Mouse (Mus musculus) liver, embryonic 14.5 days (tissue): ENCODE results near the gene St6galnac3. TPM values are rescaled to one million over a fixed set of nuclear protein-coding genes. Genes with fewer than 3 reads are reported as not detected.
A peak's percentile ranks its signal among the peaks of the same experiment; 100 is the strongest.

ENCODE experiments used
- ATAC-seq: fragments of 200-750 bp; cut with Nextera tagmentation; 2 replicates; pipeline ENCODE4 v1.8.0; 2017; ENCODE audit warnings: moderate number of reproducible peaks, mild to moderate bottlenecking, moderate library complexity; ENCODE audit not compliant: insufficient read depth
- DNase-seq, 3 experiments: peaks; one replicate each; pipeline ENCODE4 v3.0.0-alpha.2; 2012 to 2013; ENCODE audit warnings: low read depth in 3 of 3, low spot score in 3 of 3
- H3K27ac ChIP-seq: fragments of 300-500 bp; sonication (generic); 2 replicates; pipeline ENCODE4 v1.5.1; 2014; ENCODE audit warnings: moderate library complexity, mild to moderate bottlenecking, control low read depth, inconsistent platforms
- H3K27me3 ChIP-seq: fragments of 300-500 bp; sonication (generic); 2 replicates; pipeline ENCODE4 v1.6.1; 2014; ENCODE audit warnings: mild to moderate bottlenecking, low read length, moderate library complexity; ENCODE audit not compliant: control insufficient read depth, insufficient read depth
- H3K36me3 ChIP-seq: fragments of 300-500 bp; sonication (generic); replicated peaks from 2 replicates; pipeline ENCODE4 v1.6.1; 2014; ENCODE audit warnings: low read depth; ENCODE audit not compliant: control insufficient read depth, insufficient read depth
- H3K4me1 ChIP-seq, 2 experiments: fragments of 200-500 bp in 1 of 2; fragments of 300-500 bp in 1 of 2; sonication (generic) in 1 of 2; replicated peaks; 2 replicates each; pipeline ENCODE4 v1.6.1; 2012 to 2014; ENCODE audit warnings: antibody characterized with exemption in 1 of 2, inconsistent platforms in 1 of 2, low read length in 1 of 2; ENCODE audit not compliant: control insufficient read depth in 2 of 2, insufficient read depth in 2 of 2
- H3K4me2 ChIP-seq: fragments of 300-500 bp; sonication (generic); 2 replicates; pipeline ENCODE4 v1.6.1; 2014; ENCODE audit warnings: low read depth, mild to moderate bottlenecking, control low read depth, moderate library complexity
- H3K4me3 ChIP-seq, 2 experiments: fragments of 200-500 bp in 1 of 2; fragments of 300-500 bp in 1 of 2; sonication (generic) in 1 of 2; 2 replicates each; pipeline ENCODE4 v1.5.1; 2012 to 2014; ENCODE audit warnings: low read depth in 2 of 2, low read length in 2 of 2, mild to moderate bottlenecking in 2 of 2, control low read depth in 1 of 2, inconsistent platforms in 1 of 2, moderate library complexity in 1 of 2; ENCODE audit not compliant: insufficient read depth in 1 of 2
- H3K9ac ChIP-seq: fragments of 300-500 bp; sonication (generic); replicated peaks from 2 replicates; pipeline ENCODE4 v1.6.1; 2014; ENCODE audit warnings: mild to moderate bottlenecking, control low read depth, moderate library complexity
- H3K9me3 ChIP-seq: fragments of 300-500 bp; sonication (generic); 2 replicates; pipeline ENCODE4 v1.6.1; 2016; ENCODE audit warnings: low read length, mixed read lengths; ENCODE audit not compliant: control insufficient read depth
- CTCF ChIP-seq: IDR thresholded peaks from 2 replicates; pipeline ENCODE4 v1.5.1; 2016; ENCODE audit warnings: antibody characterized with exemption, low read depth, control low read depth
- EP300 ChIP-seq: IDR thresholded peaks from 2 replicates; pipeline ENCODE4 v1.6.1; 2016; ENCODE audit warnings: antibody characterized with exemption, low read depth
- WGBS: fragments of 180-500 bp; shearing (Covaris S2); extraction: QIAGEN DNeasy Blood & Tissue Kit; methylation state at CpG from one replicate; pipeline ENCODE4 v1.1.7; 2014; ENCODE audit not compliant: insufficient replicate concordance; 5-methylcytosine and 5-hydroxymethylcytosine counted together
- polyA plus RNA-seq, 2 experiments: library from polyadenylated mRNA; depleted of rRNA in 1 of 2; stranded (reverse) in 1 of 2; unstranded in 1 of 2; fragments of >200 nt; fragmentation: Nextera tagmentation in 1 of 2; extraction: Ambion mirVana in 1 of 2; gene quantifications; 2 replicates each; pipeline versions ENCODE4 v1.2.1 to v1.2.3; 2012 to 2014

St6galnac3 gene
- polyA plus RNA-seq, 2 experiments, result 2.9 to 5.7 TPM

GRCm38 (mm10) chr3:153222611-153223402 lies 502.2 kb downstream of the St6galnac3 start:
- no peak overlapping the region for H3K4me2 ChIP-seq
- TF ChIP-seq EP300 (no peak), CTCF (no peak)
- no peaks in the 10 kb centered on the region for H3K27me3 ChIP-seq
- 66% methylated on average over 10 of the region's 10 CpGs for WGBS
- no peak overlapping the region for H3K4me3 ChIP-seq
- H3K36me3 ChIP-seq, result no peaks in the 10 kb centered on the region
- H3K4me1 ChIP-seq, result no peaks in the 10 kb centered on the region; a peak in 1 of 4 replicates
- DNase-seq, result peak in 2 of 3 experiments; percentile 3 to 6
- no peak overlapping the region for H3K27ac ChIP-seq
- ATAC-seq, result peak; percentile 53; the same call in 1 of the 2 replicates
- no peak overlapping the region for H3K9ac ChIP-seq
- H3K9me3 ChIP-seq, result no peaks in the 10 kb centered on the region

DNA sequence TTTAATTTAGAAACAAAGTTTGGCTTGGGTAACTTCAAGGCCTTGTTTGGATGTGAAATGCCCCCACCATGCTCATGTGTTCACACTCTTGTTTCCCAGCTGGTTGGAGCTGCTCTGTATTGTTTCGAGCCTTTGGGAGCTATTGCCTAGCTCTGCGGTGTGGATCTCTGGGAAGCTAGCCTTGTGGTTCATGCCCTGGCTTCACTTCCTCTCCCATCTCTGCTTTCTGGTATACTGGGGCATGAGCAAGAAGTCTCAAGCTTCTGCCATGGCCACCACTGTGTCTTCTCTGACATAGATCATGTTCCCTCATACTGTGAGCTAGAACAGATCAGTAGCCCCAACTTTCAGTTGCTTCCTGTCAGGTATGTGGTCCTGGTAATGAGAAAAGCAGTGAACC lies 505.6 kb downstream of the St6galnac3 start:
- no peak for TF ChIP-seq CTCF
- no peak for TF ChIP-seq EP300

GRCm38 (mm10) chr3:153208186-153208585 lies 516.8 kb downstream of the St6galnac3 start:
- Histone ChIP-seq H3K4me1 (no peaks in the 10 kb centered on the region), H3K4me2 (no peak overlapping the region), H3K9me3 (no peaks in the 10 kb centered on the region), H3K27ac (no peak overlapping the region), H3K27me3 (no peaks in the 10 kb centered on the region), H3K9ac (no peak overlapping the region), H3K36me3 (no peaks in the 10 kb centered on the region), H3K4me3 (no peak overlapping the region)
- TF ChIP-seq CTCF (no peak), EP300 (no peak)
- ATAC-seq (no peak), DNase-seq (no peak)
- WGBS, result 40% methylated on average over 2 of the region's 2 CpGs

More for the DNA sequence above, 505.6 kb downstream of the St6galnac3 start:
- no peak for ATAC-seq
- H3K4me2 ChIP-seq, result no peak overlapping the region
- no peak overlapping the region for H3K9ac ChIP-seq
- no peak overlapping the region for H3K4me3 ChIP-seq
- H3K9me3 ChIP-seq, result no peaks in the 10 kb centered on the region
- H3K36me3 ChIP-seq, result no peaks in the 10 kb centered on the region
- H3K27me3 ChIP-seq, result no peaks in the 10 kb centered on the region
- 59% methylated on average over 2 of the region's 2 CpGs for WGBS
- no peak overlapping the region for H3K27ac ChIP-seq
- no peak for DNase-seq
- no peaks in the 10 kb centered on the region; a peak in 1 of 4 replicates for H3K4me1 ChIP-seq

- TF ChIP-seq EP300 (no peak), CTCF (no peak)
These were observed 520.9 kb downstream of the St6galnac3 start for GRCm38 (mm10) chr3:153204046-153204445.

GRCm38 (mm10) chr3:153201835-153202234 lies 523.1 kb downstream of the St6galnac3 start:
- H3K9me3 ChIP-seq, result no peaks in the 10 kb centered on the region
- WGBS, result 79% methylated on average over 10 of the region's 10 CpGs
- no peaks in the 10 kb centered on the region for H3K4me1 ChIP-seq
- H3K9ac ChIP-seq, result no peak overlapping the region
- H3K27me3 ChIP-seq, result no peaks in the 10 kb centered on the region
- ATAC-seq (no peak), DNase-seq (no peak)
- H3K27ac ChIP-seq, result no peak overlapping the region
- TF ChIP-seq CTCF, result no peak
- TF ChIP-seq EP300, result no peak
- H3K36me3 ChIP-seq, result no peaks in the 10 kb centered on the region
- no peak overlapping the region for H3K4me2 ChIP-seq
- H3K4me3 ChIP-seq, result no peak overlapping the region

More at GRCm38 (mm10) chr3:153204046-153204445, 520.9 kb downstream of the St6galnac3 start:
- no peak overlapping the region for H3K9ac ChIP-seq
- no peak for ATAC-seq
- H3K4me3 ChIP-seq, result no peak overlapping the region
- DNase-seq, result no peak
- no peaks in the 10 kb centered on the region for H3K36me3 ChIP-seq
- no peak overlapping the region for H3K27ac ChIP-seq
- no peaks in the 10 kb centered on the region for H3K27me3 ChIP-seq
- 69% methylated on average over 5 of the region's 5 CpGs for WGBS
- no peaks in the 10 kb centered on the region for H3K9me3 ChIP-seq
- H3K4me2 ChIP-seq, result no peak overlapping the region
- no peaks in the 10 kb centered on the region for H3K4me1 ChIP-seq
